8 mouse cellular contexts compared by ENCODE assay signal in the genomic region with DNA sequence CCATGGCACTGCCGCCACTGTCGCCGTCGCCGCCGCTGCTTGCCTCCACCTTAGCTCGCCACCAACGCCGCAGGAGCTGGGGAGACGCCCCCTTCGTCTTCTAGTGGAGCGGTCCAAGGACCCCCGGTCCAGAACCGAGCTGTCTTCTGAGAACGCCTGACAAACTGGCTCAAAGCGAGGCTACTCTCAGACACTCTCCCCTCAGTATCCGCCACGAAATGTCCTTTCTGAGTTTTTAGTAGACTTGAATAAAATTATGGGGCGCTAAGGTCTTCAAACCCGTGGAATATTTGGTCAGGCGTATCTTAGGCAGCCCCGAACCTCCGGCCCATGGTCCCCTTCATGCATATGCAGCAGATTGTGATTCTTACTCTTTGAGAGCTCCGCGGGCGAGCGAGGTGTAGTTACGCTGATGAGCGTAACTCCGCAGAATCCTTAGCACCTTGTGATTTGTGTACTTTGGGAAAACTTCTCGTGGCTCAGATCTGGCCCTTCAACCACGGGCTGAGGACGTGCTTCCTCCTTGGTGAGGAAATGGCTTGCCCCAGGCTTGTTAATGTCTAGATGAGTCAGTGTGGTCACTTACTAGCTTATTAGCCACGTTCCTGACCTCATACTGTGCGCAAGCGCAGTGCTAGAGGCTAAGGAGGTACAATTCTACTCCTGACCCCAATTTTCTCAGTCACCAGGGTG. TPM values are rescaled to one million over a fixed set of nuclear protein-coding genes. Genes with fewer than 3 reads are reported as not detected.
DNase-seq lines count a peak whose midpoint lies in the region; ATAC-seq lines count a peak whose summit lies in the region.

No protein-coding gene starts in this region.

- ATAC-seq in hindbrain, embryonic 15.5 days (ENCODE audit: low FRiP score, low read depth): peak; percentile 86

- peak overlapping the region; percentile 72 for H3K4me2 ChIP-seq in hindbrain, embryonic 15.5 days

- peak overlapping the region; percentile 95 for H3K4me3 ChIP-seq in hindbrain, embryonic 15.5 days

- H3K4me1 ChIP-seq in hindbrain, embryonic 15.5 days (replicated peaks): peaks cover 48% of the 10 kb centered on the region

- peak; percentile 93 for DNase-seq in ZHBTc4 (ENCODE audit: low read depth, low spot score)
- DNase-seq in cerebellum, postnatal 4 days (ENCODE audit: low spot score in 2 of 2): peak; percentile 55 to 78
- DNase-seq in frontal cortex, postnatal 36 days (ENCODE audit: low spot score in 2 of 2): peak; percentile 90 to 92
- DNase-seq in left cerebral cortex, adult 11 months (ENCODE audit: low spot score): peak; percentile 85
- peak; percentile 92 for DNase-seq in lung, postnatal 36 days
- peak; percentile 91 for DNase-seq in retina, embryonic 14.5 days (ENCODE audit: low spot score)
- DNase-seq in thymus, postnatal 36 days: peak; percentile 83 to 85

- peak overlapping the region; percentile 98 for H3K9ac ChIP-seq in hindbrain, embryonic 15.5 days

- under 1% methylated on average over 36 of the region's 36 CpGs for WGBS in hindbrain, embryonic 15.5 days

- peaks cover 14% of the 10 kb centered on the region for H3K36me3 ChIP-seq in hindbrain, embryonic 15.5 days

- peak overlapping the region; percentile 96 for H3K27ac ChIP-seq in hindbrain, embryonic 15.5 days (replicated peaks)

- no peaks in the 10 kb centered on the region for H3K27me3 ChIP-seq in hindbrain, embryonic 15.5 days

- no peaks in the 10 kb centered on the region for H3K9me3 ChIP-seq in hindbrain, embryonic 15.5 days

RNA-seq across cellular contexts. Expression of gene Blcap, which starts 4.7 kb away (rescaled TPM):
- polyA plus RNA-seq in hindbrain, embryonic 15.5 days (2015; fragmentation: Nextera tagmentation; extraction: Ambion mirVana): 249 and 272 TPM in 2 replicates

RNA-seq across cellular contexts. Expression of gene Nnat, which starts 6.5 kb away (rescaled TPM):
- 6,864 and 7,318 TPM in 2 replicates for polyA plus RNA-seq in hindbrain, embryonic 15.5 days (2015; fragmentation: Nextera tagmentation; extraction: Ambion mirVana)

Comparison
In these comparisons a context has a peak if more than half of its experiments do, and no peak if none do; other contexts are left out.
1. Peak in every context shown above with its lines: DNase-seq, ATAC-seq, H3K4me3 ChIP-seq and H3K27ac ChIP-seq.